Mouse (Mus musculus) forebrain, embryonic 12.5 days (tissue): ENCODE results near the gene Pgls. TPM values are rescaled to one million over a fixed set of nuclear protein-coding genes. Genes with fewer than 3 reads are reported as not detected.

Source experiments
- ATAC-seq: fragments of 200-750 bp; cut with Nextera tagmentation; 2 replicates; pipeline ENCODE4 v1.8.0; 2017; ENCODE audit warnings: moderate TSS enrichment; ENCODE audit not compliant: low FRiP score
- H3K27ac ChIP-seq: fragments of 300-500 bp; sonication (generic); 2 replicates; pipeline ENCODE4 v1.5.1; 2016; ENCODE audit warnings: mild to moderate bottlenecking
- H3K27me3 ChIP-seq: fragments of 300-500 bp; sonication (generic); 2 replicates; pipeline ENCODE4 v1.6.1; 2016; ENCODE audit warnings: mild to moderate bottlenecking
- H3K36me3 ChIP-seq: fragments of 300-500 bp; sonication (generic); replicated peaks from 2 replicates; pipeline ENCODE4 v1.6.1; 2016; ENCODE audit warnings: mild to moderate bottlenecking
- H3K4me1 ChIP-seq: fragments of 300-500 bp; sonication (generic); 2 replicates; pipeline ENCODE4 v1.6.1; 2016
- H3K4me2 ChIP-seq: fragments of 300-500 bp; sonication (generic); 2 replicates; pipeline ENCODE4 v1.6.1; 2016; ENCODE audit warnings: mild to moderate bottlenecking, moderate library complexity
- H3K4me3 ChIP-seq: fragments of 300-500 bp; sonication (generic); replicated peaks from 2 replicates; pipeline ENCODE4 v1.5.1; 2016; ENCODE audit warnings: mild to moderate bottlenecking
- H3K9ac ChIP-seq: fragments of 300-500 bp; sonication (generic); 2 replicates; pipeline ENCODE4 v1.6.1; 2016; ENCODE audit warnings: mild to moderate bottlenecking
- H3K9me3 ChIP-seq: fragments of 300-500 bp; sonication (generic); 2 replicates; pipeline ENCODE4 v1.6.1; 2016
- WGBS: fragments of 180-500 bp; shearing (Covaris S2); methylation state at CpG from one replicate; pipeline ENCODE4 v1.1.7; 2016; 5-methylcytosine and 5-hydroxymethylcytosine counted together
- polyA plus RNA-seq: library from polyadenylated mRNA; unstranded; fragments of >200 nt; fragmentation: Nextera tagmentation; extraction: Ambion mirVana; gene quantifications from 2 replicates; pipeline ENCODE4 v1.2.1, GENCODE M21; 2016

Pgls gene
- polyA plus RNA-seq, 1 experiment from 2014 or later = 208 TPM

DNA sequence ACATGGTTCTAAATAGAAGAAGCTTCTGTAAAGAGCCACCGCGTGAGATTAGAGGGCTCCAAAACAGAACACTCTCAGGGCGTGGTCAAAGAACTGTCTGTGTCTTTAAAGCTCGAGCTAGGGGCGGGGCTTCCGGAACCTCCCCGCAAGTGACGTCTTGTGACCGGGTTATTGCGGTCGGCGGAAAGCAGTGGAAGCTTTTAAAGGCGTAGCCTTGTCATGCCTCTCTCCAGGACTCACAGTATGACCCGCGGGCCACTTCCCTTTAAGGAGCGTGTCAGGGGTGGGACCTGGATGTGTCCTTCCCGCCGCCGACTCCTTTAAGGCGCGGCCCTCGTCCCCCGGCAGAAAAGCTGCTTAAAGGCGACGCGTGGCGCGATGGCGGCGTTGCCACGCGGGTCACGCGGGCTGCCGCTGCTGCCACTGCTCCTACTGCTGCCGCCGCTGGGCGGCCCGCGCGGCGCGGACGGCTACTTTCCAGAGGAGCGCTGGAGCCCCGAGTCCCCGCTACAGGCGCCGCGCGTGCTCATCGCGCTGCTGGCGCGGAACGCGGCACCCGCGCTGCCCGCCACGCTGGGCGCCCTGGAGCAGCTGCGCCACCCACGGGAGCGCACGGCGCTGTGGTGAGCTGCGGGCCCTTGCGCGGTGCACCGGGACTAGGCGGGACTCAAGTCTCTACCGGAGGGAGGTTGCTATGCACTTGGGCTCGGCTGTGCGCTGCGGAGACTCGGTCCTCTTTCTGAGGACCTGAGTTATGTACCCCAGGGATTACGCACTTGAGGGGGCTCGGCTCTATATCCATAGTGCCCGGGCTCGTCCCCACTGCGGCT is 19.1 kb downstream of the Pgls start, which contains the start of gene Colgalt1:
Gene Colgalt1, plus strand, starts transcription at position 177 of the 830 bp plus-strand sequence.
- Histone ChIP-seq H3K27ac (peak within 1 kb of the TSS; percentile 84), H3K9ac (peak within 1 kb of the TSS; percentile 90), H3K36me3 (peaks cover 22% of the 10 kb centered on the region), H3K4me2 (peak within 1 kb of the TSS; percentile 77), H3K27me3 (no peaks in the 10 kb centered on the region), H3K9me3 (no peaks in the 10 kb centered on the region), H3K4me3 (peak within 1 kb of the TSS; percentile 95), H3K4me1 (peaks cover 15% of the 10 kb centered on the region)
- peak; percentile 99 for ATAC-seq
- WGBS = under 1% methylated on average over 79 of the region's 82 CpGs

DNA sequence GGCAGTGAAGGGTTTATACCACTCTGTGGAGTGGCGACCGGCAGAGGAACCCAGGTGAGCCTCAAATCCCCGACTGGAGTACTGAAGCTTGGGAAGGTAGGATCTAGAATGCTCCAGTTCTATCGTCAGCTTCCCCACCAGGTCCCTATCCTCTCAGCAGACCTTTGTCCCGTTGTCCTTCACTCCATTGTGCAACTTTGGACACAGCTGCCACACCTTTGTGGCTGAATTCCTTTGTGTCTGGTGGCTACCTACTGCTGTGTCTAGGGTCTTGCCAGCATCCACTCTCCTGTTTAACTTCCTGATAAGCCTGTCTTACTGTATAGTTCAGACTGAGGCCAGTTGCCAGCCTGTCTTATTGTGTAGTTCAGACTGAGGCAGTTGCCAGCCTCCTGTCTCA is 20.2 kb downstream of the Pgls start:
- Histone ChIP-seq H3K27me3 (no peaks in the 10 kb centered on the region), H3K9ac (peak overlapping the region; percentile 90), H3K36me3 (peaks cover 31% of the 10 kb centered on the region), H3K27ac (no peak overlapping the region), H3K9me3 (no peaks in the 10 kb centered on the region), H3K4me1 (peaks cover 15% of the 10 kb centered on the region), H3K4me3 (peak overlapping the region; percentile 95), H3K4me2 (peak overlapping the region; percentile 77)
- WGBS = 43% methylated on average over 5 of the region's 5 CpGs
- ATAC-seq = no peak

DNA sequence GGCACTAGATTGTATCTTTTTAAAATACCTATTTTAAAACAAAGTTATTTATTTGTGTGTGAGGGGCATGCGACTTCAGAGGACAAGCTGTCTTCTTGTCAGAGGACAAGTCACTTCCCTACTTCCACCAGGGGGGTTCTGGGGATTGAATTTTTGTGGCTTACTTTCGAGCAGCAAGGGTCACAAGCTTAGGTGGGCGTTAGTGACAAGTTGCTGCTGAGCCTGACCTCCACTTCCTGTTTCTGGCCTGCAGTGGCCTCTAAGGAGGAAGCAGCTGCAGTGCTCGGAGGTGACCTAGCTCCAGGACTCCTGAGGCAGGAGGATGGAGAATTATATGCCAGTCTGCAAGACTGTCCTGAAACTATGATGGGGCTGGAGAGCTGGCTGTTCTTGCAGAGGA is 21.4 kb downstream of the Pgls start:
- H3K9me3 ChIP-seq = no peaks in the 10 kb centered on the region

DNA sequence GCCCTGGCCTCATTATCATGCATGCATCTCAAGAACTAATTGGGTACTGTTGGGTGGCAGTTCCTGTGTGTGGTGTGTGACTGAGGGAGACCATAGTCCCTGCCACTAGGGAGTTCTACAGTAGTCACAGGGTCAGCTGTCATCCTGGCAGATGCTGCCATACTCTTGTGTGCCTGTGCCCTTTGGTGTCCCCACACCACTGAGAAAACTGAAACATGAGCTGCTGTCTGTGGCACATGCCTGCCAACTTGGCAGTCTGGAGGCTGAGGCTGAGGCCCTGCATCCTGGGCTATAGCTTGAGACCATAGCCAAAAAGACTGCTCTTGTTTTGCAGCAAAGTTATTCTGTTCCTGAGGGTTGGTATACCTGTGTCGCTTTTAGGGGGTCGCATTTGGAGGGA is 27.8 kb downstream of the Pgls start:
- ATAC-seq = no peak

More for the DNA sequence above, 21.4 kb downstream of the Pgls start:
- H3K4me2 ChIP-seq = no peak overlapping the region
- peaks cover 15% of the 10 kb centered on the region for H3K4me1 ChIP-seq
- H3K9ac ChIP-seq = no peak overlapping the region
- no peak overlapping the region for H3K27ac ChIP-seq
- no peak overlapping the region for H3K4me3 ChIP-seq
- ATAC-seq = no peak
- no peaks in the 10 kb centered on the region for H3K27me3 ChIP-seq
- WGBS = 72% methylated on average over 4 of the region's 4 CpGs
- peaks cover 43% of the 10 kb centered on the region for H3K36me3 ChIP-seq

DNA sequence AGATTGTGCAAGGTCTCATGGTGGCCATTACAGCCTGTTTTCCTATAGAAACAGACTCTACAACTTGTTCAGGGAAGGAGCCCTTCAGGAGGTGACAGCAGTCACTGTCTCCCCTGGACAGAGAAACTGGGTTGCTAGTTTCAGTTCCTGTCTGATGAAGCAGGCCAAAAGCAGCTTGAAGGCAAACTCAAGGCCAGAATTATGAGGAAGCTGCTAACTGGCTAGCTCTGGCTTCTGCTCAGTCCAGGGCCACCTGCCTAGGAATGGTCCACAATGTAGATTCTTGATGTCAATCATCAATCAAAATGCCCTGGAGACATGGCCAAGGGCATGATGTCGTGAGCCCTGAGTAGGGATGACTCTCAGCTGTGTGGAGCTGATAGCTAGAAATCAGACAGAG is 33.1 kb downstream of the Pgls start:
- H3K4me1 ChIP-seq = peaks cover 14% of the 10 kb centered on the region
- peaks cover 58% of the 10 kb centered on the region for H3K36me3 ChIP-seq
- ATAC-seq = no peak
- 90% methylated on average over 1 of the region's 1 CpGs for WGBS
- no peak overlapping the region for H3K9ac ChIP-seq
- 0 out of 2 replicates have a peak, but pooled peaks cover 2% of the 10 kb centered on the region for H3K9me3 ChIP-seq
- H3K4me3 ChIP-seq = no peak overlapping the region
- no peak overlapping the region for H3K4me2 ChIP-seq
- H3K27ac ChIP-seq = no peak overlapping the region
- peaks cover 11% of the 10 kb centered on the region for H3K27me3 ChIP-seq

More for the DNA sequence above, 27.8 kb downstream of the Pgls start:
- H3K4me2 ChIP-seq = no peak overlapping the region
- H3K36me3 ChIP-seq = peaks cover 94% of the 10 kb centered on the region
- no peak overlapping the region for H3K27ac ChIP-seq
- no peak overlapping the region for H3K4me3 ChIP-seq
- WGBS = 100% methylated on average over 2 of the region's 2 CpGs
- H3K27me3 ChIP-seq = no peaks in the 10 kb centered on the region
- H3K9ac ChIP-seq = no peak overlapping the region
- no peaks in the 10 kb centered on the region for H3K4me1 ChIP-seq
- 0 out of 2 replicates have a peak, but pooled peaks cover 2% of the 10 kb centered on the region for H3K9me3 ChIP-seq

DNA sequence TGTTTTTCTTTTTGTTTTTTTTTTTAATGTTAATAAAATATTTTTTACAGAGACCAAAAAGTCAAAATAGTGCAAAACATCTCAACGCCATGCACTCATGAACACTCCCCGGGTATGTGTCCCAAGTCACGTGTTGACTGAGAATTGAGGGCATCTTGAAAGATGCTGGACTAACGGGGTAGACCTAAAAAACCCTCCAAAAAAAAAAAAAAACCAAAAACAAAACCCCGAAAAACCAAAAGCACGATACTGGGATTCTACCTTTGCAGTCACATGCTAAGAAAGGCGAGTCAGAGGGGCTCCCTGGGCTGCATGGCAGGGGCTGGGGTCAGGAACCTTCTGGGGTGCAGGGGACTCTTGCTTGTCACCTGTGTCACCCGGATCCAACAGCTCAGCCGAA is 34.8 kb downstream of the Pgls start:
- no peak overlapping the region for H3K4me2 ChIP-seq
- ATAC-seq = no peak
- peaks cover 27% of the 10 kb centered on the region for H3K27me3 ChIP-seq
- H3K4me3 ChIP-seq = no peak overlapping the region
- H3K4me1 ChIP-seq = peaks cover 15% of the 10 kb centered on the region
- 85% methylated on average over 9 of the region's 9 CpGs for WGBS
- no peak overlapping the region for H3K27ac ChIP-seq
- 0 out of 2 replicates have a peak, but pooled peaks cover 2% of the 10 kb centered on the region for H3K9me3 ChIP-seq
- H3K9ac ChIP-seq = no peak overlapping the region
- peaks cover 42% of the 10 kb centered on the region for H3K36me3 ChIP-seq

DNA sequence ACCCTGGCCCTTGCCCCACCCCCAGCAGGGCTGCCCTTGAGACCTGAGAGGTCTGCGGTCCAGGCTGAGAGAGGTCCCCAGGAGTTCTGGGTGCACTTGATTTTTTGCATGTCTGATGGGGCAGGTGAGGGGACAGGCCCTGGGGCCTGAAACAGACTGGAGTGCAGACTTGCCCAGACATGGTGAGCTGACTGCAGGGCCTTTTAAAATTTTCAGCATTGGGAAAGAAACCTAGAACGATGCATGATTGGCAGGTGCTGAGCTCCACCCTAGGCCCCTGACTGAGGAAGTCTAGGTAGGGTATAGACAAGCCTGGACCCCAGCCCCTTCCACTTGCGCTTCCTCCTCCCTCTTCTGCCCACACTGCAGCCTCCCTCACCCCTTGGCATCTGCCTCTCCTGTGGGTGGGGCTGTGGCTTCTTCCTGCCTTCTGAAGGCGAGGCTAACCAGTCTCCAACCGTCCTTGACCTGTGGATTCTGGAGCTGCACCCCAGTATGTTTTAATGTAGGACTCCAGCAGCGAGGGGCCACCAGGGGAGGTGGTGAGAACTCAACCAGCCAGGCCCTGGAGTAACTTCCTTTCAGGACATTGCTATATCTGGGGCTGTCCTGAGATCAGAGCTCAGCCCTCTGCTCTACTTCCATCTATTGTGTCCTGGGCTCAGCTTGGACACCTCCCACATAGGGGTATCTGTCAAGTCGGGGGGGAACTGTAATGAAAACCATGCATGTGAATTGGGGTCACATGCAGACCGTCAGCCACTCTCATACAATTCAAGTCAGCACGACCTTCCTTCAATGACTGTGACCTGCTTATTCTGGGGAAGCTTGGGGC is 35.5 kb downstream of the Pgls start:
- peak overlapping the region; percentile 42; the same call in 1 of the 2 replicates for H3K27ac ChIP-seq
- 51% methylated on average over 9 of the region's 9 CpGs for WGBS

DNA sequence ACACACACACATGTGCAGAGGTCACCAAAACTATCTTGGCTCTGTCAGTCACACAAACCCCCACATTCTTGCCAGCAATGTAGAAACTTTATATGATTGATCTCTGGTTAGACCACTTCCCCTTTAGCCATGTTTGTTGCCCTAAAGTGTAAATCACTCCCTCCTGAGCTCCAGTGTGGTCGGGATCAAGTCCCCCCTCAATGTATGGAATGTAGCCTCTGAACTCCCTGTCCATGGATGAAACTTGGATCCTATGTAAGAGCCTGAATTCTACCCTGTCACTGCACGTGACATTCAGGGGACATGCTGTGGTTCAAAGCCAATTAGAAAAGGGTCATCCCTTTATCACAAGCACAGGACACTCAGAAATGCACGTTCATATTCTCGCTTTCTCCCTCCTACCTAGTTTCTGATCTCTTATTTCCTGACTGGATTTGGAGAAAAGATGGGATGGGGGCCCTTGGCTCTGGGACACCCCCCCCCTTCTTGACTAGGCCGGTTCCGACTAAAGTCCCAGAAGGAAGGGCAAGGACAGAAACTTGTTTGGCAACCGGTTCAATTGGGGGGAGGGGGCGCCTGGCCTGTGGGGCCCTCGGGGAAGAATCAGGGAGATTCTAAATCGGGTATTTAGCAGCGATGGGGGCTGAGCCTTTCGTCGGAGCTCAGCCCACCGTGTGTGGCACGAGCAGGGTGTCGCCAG is 36.6 kb downstream of the Pgls start:
- Histone ChIP-seq H3K4me3 (peak overlapping the region; percentile 43), H3K27me3 (peaks cover 44% of the 10 kb centered on the region), H3K27ac (peak overlapping the region; percentile 68; the same call in 1 of the 2 replicates), H3K9ac (peak overlapping the region; percentile 52), H3K36me3 (peaks cover 28% of the 10 kb centered on the region), H3K4me2 (peak overlapping the region; percentile 93), H3K9me3 (peaks cover 10% of the 10 kb centered on the region), H3K4me1 (peaks cover 15% of the 10 kb centered on the region)
- WGBS = 8% methylated on average over 16 of the region's 16 CpGs
- no peak for ATAC-seq

More for the DNA sequence above, 35.5 kb downstream of the Pgls start:
- Histone ChIP-seq H3K4me2 (no peak overlapping the region), H3K9me3 (0 out of 2 replicates have a peak, but pooled peaks cover 2% of the 10 kb centered on the region), H3K36me3 (peaks cover 34% of the 10 kb centered on the region), H3K9ac (no peak overlapping the region), H3K4me3 (no peak overlapping the region), H3K4me1 (peaks cover 15% of the 10 kb centered on the region), H3K27me3 (peaks cover 33% of the 10 kb centered on the region)
- ATAC-seq = no peak

DNA sequence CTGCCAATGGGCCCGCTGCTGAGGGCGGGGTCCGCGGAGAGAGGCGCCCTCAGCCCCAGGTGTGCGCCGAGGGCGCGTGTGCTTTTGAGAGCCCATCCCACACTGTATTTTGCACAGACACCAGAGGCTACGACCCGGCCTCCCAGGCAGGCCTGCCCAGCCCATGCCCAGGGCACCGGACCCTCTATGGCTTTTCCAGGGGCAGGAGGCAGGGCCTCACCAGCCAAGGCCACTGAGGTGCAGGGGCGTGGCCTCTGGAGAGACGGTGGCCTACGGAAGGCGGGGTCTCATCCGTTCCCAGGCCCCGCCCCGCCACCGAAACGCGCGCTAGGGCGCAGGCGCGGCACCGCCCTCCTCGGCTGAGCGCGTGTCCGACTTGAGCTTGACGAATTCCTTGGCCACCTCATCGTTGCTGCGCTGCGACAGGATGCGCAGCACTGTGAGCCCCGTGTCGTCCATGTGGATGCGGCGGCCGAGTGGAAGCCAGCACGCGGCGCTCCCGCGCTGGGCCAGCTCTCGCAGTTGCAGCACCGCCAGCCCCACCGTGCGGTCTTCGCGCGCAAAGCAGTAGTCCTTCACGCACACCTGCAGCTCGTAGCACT is 37.2 kb downstream of the Pgls start:
- Histone ChIP-seq H3K9me3 (peaks cover 12% of the 10 kb centered on the region), H3K4me2 (peak overlapping the region; percentile 93), H3K4me3 (peak overlapping the region; percentile 43), H3K36me3 (peaks cover 23% of the 10 kb centered on the region), H3K4me1 (peaks cover 16% of the 10 kb centered on the region), H3K9ac (peak overlapping the region; percentile 52), H3K27me3 (peaks cover 50% of the 10 kb centered on the region), H3K27ac (peak overlapping the region; percentile 68)
- WGBS = under 1% methylated on average over 55 of the region's 55 CpGs
- ATAC-seq = peak; percentile 86

DNA sequence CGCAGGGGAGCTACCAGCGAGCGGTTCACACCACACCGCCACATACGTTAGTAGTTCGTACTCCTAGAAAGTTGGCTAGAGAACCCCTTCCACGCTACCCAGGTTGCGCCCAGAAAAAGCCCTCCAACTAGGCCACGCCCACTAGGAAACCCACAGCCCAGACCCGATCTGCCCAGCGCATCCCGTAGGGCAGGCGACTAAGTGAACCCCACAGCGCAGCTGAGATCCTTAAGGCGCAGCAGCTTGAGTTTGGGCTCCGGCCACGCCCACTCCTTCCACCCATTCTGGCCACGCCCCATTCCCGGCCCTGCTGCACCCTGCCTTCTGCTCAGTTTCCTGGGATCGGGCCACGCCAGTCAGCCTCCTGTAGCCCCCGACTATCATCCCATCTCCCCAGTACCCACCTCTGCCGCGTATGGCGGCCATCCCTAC is 37.8 kb downstream of the Pgls start:
- peak overlapping the region; percentile 43 for H3K4me3 ChIP-seq
- peaks cover 17% of the 10 kb centered on the region for H3K36me3 ChIP-seq
- WGBS = 1% methylated on average over 25 of the region's 25 CpGs
- ATAC-seq = peak; percentile 46
- H3K27me3 ChIP-seq = peaks cover 56% of the 10 kb centered on the region
- peaks cover 19% of the 10 kb centered on the region for H3K4me1 ChIP-seq
- H3K4me2 ChIP-seq = peak overlapping the region; percentile 93
- H3K9me3 ChIP-seq = peaks cover 12% of the 10 kb centered on the region
- H3K9ac ChIP-seq = peak overlapping the region; percentile 52
- peak overlapping the region; percentile 68; the same call in 1 of the 2 replicates for H3K27ac ChIP-seq

DNA sequence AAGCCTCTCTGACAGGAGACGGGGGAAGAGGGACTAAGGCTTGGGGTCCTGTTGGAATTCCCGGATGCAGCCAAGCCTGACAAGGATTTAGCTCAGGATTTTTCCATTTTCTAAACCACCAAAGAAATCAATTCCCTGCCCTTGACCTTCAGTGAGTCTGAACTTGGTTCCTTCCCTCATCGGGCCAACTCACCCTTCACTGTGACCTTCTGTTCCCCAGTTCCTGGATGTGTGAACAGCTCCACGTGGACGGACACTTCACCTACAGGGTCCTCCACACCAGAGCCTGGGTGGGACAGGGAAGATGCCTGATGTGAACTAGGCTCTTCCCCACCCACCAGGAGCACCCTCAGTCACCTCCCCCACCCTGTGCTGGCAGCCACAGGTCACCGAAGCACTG is 38.8 kb downstream of the Pgls start:
- H3K36me3 ChIP-seq = peaks cover 11% of the 10 kb centered on the region
- peaks cover 64% of the 10 kb centered on the region for H3K27me3 ChIP-seq
- H3K9me3 ChIP-seq = peaks cover 12% of the 10 kb centered on the region
- H3K4me3 ChIP-seq = no peak overlapping the region
- no peak overlapping the region for H3K27ac ChIP-seq
- no peak overlapping the region for H3K4me2 ChIP-seq
- H3K4me1 ChIP-seq = peaks cover 19% of the 10 kb centered on the region
- no peak for ATAC-seq
- H3K9ac ChIP-seq = no peak overlapping the region
- WGBS = 89% methylated on average over 6 of the region's 6 CpGs
